Mouse (Mus musculus): ENCODE results near the gene Gm20388. TPM values are rescaled to one million over a fixed set of nuclear protein-coding genes. Genes with fewer than 3 reads are reported as not detected.
A peak's percentile ranks its signal among the peaks of the same experiment; 100 is the strongest.

Gene Gm20388
- polyA plus RNA-seq, 1 experiment from 2014 or later: 1.7 TPM

DNA sequence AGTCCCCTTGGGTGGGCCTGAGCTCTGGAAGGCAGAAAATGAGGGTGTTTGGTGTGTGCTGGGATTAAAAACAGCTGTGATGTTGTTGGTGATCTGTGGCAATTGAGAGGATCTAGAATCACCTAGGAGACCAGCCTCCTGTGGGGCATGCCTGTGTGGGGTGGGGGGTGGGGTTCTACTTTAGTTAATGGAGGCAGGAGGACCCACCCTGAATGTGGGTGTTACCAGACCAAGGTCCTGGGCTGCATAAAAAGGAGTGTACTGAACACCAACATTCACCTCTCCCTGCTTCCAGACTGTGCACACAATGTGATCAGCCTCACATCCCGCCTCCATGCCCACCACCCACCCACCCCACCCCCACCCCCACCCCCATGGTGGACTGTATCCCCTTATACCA is 518.5 kb downstream of the Gm20388 start:
- Histone ChIP-seq H3K27ac (0 out of 2 replicates have a peak overlapping the region, but pooled peaks have one; percentile 16), H3K27me3 (ENCODE audit: insufficient read depth, poor library complexity, severe bottlenecking) (peaks cover 19% of the 10 kb centered on the region), H3K4me3 (no peak overlapping the region), H3K4me1 (replicated peaks) (peaks cover 74% of the 10 kb centered on the region), H3K36me3 (0 out of 2 replicates have a peak, but pooled peaks cover 3% of the 10 kb centered on the region), H3K9me3 (peaks cover 6% of the 10 kb centered on the region)
- 100% methylated on average over 1 of the region's 1 CpGs for WGBS
- no peak for DNase-seq (ENCODE audit: low spot score)

DNA sequence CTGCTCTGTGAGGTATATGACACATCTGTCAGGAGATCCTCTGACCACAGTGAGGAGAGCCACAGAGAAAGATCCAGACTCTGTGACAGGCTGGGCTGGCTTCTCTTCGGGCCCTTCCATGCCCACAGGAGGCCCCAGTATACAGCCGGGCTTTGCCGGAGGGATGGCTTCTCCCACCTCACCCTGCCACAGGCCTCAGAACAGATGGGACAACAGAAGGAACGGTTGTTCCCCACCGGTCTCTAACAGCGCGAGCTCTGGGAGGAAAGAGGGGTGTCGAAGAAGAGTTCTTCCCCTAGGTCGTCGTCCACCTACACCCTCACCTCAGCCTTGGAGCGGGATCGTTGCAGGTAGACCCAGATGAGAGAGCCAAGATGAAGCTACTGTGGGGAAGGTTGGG is 520.4 kb downstream of the Gm20388 start:
- Histone ChIP-seq H3K27me3 (ENCODE audit: insufficient read depth, poor library complexity, severe bottlenecking) (peaks cover 17% of the 10 kb centered on the region), H3K4me1 (replicated peaks) (peaks cover 70% of the 10 kb centered on the region), H3K4me3 (no peak overlapping the region), H3K9me3 (peaks cover 6% of the 10 kb centered on the region), H3K36me3 (0 out of 2 replicates have a peak, but pooled peaks cover 3% of the 10 kb centered on the region), H3K27ac (peak overlapping the region; percentile 62)
- no peak for DNase-seq (ENCODE audit: low spot score)
- WGBS: 79% methylated on average over 12 of the region's 12 CpGs

DNA sequence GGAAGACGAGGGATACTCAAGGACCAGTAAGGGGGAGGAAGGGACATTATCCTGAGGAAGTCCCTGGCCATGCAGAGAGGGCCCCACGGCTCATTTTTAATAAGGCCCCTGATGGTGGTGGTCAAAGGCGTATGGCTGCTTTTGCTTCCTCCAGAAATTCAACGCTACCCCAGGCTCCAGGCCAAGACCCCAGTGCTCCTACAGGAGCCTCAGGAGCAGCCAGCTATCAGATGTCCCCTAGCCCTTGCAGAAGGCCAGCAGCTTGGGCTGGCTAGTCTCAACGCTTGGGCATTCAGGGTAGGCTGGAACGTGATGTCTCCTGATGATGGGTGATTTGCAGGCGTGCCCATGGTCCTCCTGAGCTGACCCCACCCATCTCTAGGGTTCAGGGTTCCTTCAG is 521.8 kb downstream of the Gm20388 start:
- 0 out of 2 replicates have a peak, but pooled peaks cover 3% of the 10 kb centered on the region for H3K36me3 ChIP-seq
- no peak for DNase-seq (ENCODE audit: low spot score)
- peaks cover 6% of the 10 kb centered on the region for H3K9me3 ChIP-seq
- peaks cover 24% of the 10 kb centered on the region for H3K27me3 ChIP-seq (ENCODE audit: insufficient read depth, poor library complexity, severe bottlenecking)
- 77% methylated on average over 7 of the region's 7 CpGs for WGBS
- peak overlapping the region; percentile 62 for H3K27ac ChIP-seq
- H3K4me3 ChIP-seq: no peak overlapping the region
- H3K4me1 ChIP-seq (replicated peaks): peaks cover 70% of the 10 kb centered on the region

DNA sequence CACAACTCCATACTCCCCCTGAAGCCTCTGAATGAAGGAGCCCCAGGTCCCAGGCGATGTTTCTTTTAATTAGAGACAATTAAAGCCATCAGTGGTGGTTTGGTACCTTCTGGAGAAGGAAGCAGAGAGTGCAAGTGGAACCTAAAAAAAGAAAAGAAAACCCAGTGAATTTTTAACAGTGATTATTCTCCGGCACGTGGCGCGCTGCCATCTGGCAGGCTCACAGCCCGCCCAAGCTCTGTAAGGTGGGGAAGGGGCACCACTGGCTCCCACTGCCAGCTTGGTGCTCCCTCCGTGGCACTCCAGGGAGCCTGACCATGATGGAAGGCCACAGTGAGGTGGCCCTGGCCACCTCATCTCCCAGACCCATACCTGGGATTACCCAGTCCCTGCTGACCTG is 522.5 kb downstream of the Gm20388 start:
- WGBS: 88% methylated on average over 7 of the region's 7 CpGs
- no peak for DNase-seq (ENCODE audit: low spot score)
- Histone ChIP-seq H3K36me3 (0 out of 2 replicates have a peak, but pooled peaks cover 3% of the 10 kb centered on the region), H3K27ac (no peak overlapping the region), H3K4me1 (replicated peaks) (peaks cover 70% of the 10 kb centered on the region), H3K9me3 (peaks cover 6% of the 10 kb centered on the region), H3K27me3 (ENCODE audit: insufficient read depth, poor library complexity, severe bottlenecking) (peaks cover 28% of the 10 kb centered on the region), H3K4me3 (no peak overlapping the region)

DNA sequence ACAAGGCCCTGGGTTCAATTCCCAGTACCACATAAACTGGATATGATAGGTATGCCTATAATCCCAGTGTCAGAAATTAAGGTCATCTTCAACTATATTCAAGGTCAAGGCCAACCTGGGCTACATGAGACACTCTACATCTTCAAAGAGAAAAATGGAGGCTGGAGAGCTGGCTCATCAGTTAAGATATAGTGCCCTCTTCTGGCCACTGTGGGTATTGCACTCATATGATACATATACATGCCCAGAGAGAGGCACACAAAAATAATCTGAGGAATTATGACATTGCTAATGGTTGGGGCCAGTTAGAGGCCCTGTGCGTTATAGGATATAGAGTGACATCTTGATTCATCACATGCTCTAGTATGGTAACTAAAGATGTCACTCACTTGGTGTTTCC is 523.1 kb downstream of the Gm20388 start:
- no peak for DNase-seq (ENCODE audit: low spot score)
- Histone ChIP-seq H3K27ac (no peak overlapping the region), H3K9me3 (peaks cover 6% of the 10 kb centered on the region), H3K27me3 (ENCODE audit: insufficient read depth, poor library complexity, severe bottlenecking) (peaks cover 33% of the 10 kb centered on the region), H3K4me3 (no peak overlapping the region), H3K4me1 (replicated peaks) (peaks cover 70% of the 10 kb centered on the region), H3K36me3 (0 out of 2 replicates have a peak, but pooled peaks cover 3% of the 10 kb centered on the region)
- WGBS: 96% methylated on average over 1 of the region's 1 CpGs

DNA sequence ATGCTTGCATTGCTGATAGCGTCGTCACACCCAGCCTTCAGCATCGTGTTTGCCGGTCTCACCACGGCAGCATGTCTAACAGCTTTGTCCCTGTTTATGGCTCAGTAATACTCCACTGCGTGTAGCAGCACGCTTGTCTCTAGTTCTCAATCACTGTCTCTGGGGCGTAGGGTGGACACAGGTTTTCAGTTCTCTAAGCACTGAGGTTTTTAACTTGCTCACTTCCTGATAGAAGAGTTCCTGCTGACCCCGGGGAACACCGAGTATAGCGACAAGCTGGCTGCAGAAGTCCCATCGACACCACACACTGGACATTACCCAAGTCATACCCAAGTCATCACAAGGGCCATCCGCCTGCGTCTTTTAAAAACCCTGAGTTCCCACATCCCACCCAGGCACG is 525.1 kb downstream of the Gm20388 start:
- peaks cover 49% of the 10 kb centered on the region for H3K27me3 ChIP-seq (ENCODE audit: insufficient read depth, poor library complexity, severe bottlenecking)
- 92% methylated on average over 15 of the region's 15 CpGs for WGBS
- H3K9me3 ChIP-seq: peaks cover 6% of the 10 kb centered on the region
- no peak for DNase-seq (ENCODE audit: low spot score)
- H3K27ac ChIP-seq: peak overlapping the region; percentile 46; the same call in 1 of the 2 replicates
- H3K4me3 ChIP-seq: no peak overlapping the region
- 0 out of 2 replicates have a peak, but pooled peaks cover 3% of the 10 kb centered on the region for H3K36me3 ChIP-seq
- H3K4me1 ChIP-seq (replicated peaks): peaks cover 80% of the 10 kb centered on the region

DNA sequence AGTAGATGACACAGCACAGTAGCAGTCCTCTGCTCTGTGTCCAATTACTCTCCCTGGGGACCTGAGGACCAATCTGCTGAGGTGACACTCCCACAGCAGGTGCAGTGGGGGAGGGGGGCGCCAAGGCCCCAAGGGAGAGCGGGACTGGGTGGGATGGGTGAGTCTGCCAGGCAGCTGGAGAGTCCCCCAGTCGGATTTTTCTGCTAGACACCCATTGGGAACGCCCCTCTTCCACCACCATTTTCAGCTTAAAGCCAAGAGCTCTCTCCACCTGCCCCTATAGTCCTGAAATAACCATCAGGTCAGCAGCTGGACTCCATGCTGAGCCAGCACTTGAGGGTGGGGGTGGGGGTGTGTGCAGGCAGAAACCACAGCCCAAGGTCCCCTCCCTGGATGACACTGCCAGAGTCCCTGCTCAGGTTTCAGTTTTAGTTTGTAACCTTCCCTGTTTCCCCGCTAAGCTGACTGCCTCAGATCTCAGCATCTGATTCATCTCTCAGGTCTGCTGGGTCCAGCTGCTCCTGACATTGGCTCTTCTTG is 525.9 kb downstream of the Gm20388 start:
- Histone ChIP-seq H3K27me3 (ENCODE audit: insufficient read depth, poor library complexity, severe bottlenecking) (peaks cover 52% of the 10 kb centered on the region), H3K9me3 (peaks cover 6% of the 10 kb centered on the region), H3K27ac (peak overlapping the region; percentile 46), H3K36me3 (0 out of 2 replicates have a peak, but pooled peaks cover 3% of the 10 kb centered on the region), H3K4me3 (no peak overlapping the region), H3K4me1 (replicated peaks) (peaks cover 82% of the 10 kb centered on the region)
- WGBS: 45% methylated on average over 5 of the region's 5 CpGs
- DNase-seq (ENCODE audit: low spot score): no peak

DNA sequence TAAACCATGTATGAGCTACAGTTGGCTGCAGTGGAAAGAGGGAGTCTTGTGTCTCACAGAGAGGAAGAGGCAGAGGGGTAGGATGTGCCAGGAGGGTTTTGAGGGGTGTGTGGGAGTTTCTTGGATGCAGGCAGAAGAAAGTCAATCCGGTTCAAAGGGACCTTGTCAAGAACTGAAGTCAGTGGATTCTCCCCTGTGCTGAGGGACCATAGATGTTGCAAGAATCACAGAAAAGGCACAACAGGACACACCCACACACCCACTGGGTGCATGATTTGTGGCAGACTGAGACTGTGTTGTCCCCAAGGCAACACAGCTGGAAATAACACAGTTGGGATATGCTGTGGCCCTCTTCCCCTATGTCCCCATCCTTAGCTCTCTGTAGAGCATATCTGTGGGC is 526.6 kb downstream of the Gm20388 start:
- H3K4me3 ChIP-seq: no peak overlapping the region
- peaks cover 6% of the 10 kb centered on the region for H3K9me3 ChIP-seq
- H3K27ac ChIP-seq: peak overlapping the region; percentile 41
- peaks cover 86% of the 10 kb centered on the region for H3K4me1 ChIP-seq (replicated peaks)
- H3K36me3 ChIP-seq: 0 out of 2 replicates have a peak, but pooled peaks cover 3% of the 10 kb centered on the region
- peaks cover 59% of the 10 kb centered on the region for H3K27me3 ChIP-seq (ENCODE audit: insufficient read depth, poor library complexity, severe bottlenecking)
- no peak for DNase-seq (ENCODE audit: low spot score)
- WGBS: 71% methylated on average over 1 of the region's 1 CpGs

DNA sequence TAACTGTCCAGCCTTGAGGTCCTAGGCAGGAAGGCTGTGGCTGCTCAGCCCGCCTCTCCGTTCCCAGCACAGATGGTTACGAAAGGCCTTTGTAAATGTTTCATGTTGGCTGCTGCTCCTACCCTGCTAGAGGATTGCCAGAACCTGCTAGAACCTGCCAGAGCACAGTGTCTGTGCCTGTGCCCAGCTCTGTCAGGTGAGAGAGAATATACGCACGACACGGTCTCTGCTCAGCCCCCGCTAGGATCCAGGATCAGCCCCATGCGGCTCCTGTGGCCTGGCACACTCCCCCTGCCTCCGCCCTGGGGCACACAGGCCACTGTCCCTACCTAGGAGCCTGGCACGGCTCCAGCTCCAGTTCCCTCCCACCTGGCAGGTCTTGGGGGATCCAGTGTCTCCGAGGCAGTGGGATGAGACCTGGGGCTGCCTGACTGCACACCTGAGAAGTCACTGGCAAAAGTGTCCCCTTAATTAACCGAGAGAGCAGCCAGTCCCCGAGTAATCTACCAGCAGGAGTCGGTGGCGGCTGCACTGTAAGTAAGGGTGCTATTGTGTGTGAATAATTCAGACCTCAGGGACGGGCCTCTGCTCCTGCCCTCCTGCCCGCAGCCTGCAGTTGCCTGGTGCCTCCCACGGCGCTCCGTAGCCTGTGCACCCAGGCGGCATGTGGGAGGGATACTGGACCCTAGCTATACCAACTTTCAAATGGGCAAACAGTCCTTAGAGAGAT is 527.2 kb downstream of the Gm20388 start:
- DNase-seq (ENCODE audit: low spot score): no peak
- H3K27ac ChIP-seq: peak overlapping the region; percentile 41
- H3K4me1 ChIP-seq (replicated peaks): peaks cover 86% of the 10 kb centered on the region
- 0 out of 2 replicates have a peak, but pooled peaks cover 3% of the 10 kb centered on the region for H3K36me3 ChIP-seq
- WGBS: 68% methylated on average over 21 of the region's 21 CpGs
- peaks cover 65% of the 10 kb centered on the region for H3K27me3 ChIP-seq (ENCODE audit: insufficient read depth, poor library complexity, severe bottlenecking)
- peaks cover 6% of the 10 kb centered on the region for H3K9me3 ChIP-seq
- H3K4me3 ChIP-seq: no peak overlapping the region

DNA sequence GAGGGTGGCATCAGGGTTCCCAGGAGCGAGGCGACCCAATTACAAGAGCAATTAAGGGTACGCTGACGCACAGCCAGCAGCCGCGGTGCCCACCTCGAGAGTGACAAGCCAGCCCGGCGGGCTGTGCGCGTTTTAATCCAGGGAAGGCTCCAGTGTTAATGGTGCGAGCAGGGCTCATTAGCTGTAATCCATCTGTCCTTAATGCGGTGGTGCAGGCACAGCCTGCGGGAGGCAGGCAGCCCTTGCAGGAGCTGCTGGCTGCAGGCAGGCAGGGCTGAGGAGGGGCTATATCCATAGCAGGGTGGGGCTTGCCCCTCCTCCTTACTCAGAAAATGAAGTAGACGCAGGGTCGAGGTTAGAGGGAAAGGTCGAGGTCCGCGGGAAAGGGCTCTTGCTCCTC is 528.7 kb downstream of the Gm20388 start:
- peak; percentile 54 for DNase-seq (ENCODE audit: low spot score)
- H3K4me3 ChIP-seq: peak overlapping the region; percentile 26; the same call in 1 of the 2 replicates

DNA sequence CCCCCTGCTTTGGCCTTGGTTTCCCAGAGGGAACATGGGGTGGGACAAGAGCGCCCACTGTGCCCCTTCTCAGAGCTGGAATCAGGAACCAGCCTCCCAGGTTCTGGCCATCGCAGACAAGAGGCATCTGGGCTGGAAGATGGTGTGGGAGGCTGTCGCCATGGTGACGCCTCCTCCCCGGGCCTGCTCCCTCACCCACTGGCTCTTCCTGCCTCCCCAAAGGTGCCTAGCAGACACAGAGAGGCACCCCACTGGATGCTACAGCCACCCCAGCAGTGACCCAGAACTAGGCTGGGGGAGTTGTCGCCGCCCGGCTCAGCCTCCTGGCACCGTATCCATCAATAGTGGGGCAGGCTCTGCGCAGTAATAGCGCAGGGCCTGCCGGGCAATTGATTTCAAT is 530.1 kb downstream of the Gm20388 start:
- 67% methylated on average over 12 of the region's 12 CpGs for WGBS
- H3K27me3 ChIP-seq (ENCODE audit: insufficient read depth, poor library complexity, severe bottlenecking): peaks cover 68% of the 10 kb centered on the region
- no peak overlapping the region for H3K4me3 ChIP-seq
- no peaks in the 10 kb centered on the region for H3K9me3 ChIP-seq
- peaks cover 89% of the 10 kb centered on the region for H3K4me1 ChIP-seq (replicated peaks)
- no peaks in the 10 kb centered on the region for H3K36me3 ChIP-seq
- no peak for DNase-seq (ENCODE audit: low spot score)
- H3K27ac ChIP-seq: peak overlapping the region; percentile 19

More for the DNA sequence above, 528.7 kb downstream of the Gm20388 start:
- 7% methylated on average over 19 of the region's 19 CpGs for WGBS
- Histone ChIP-seq H3K27ac (peak overlapping the region; percentile 79), H3K4me1 (replicated peaks) (peaks cover 86% of the 10 kb centered on the region), H3K9me3 (no peaks in the 10 kb centered on the region), H3K27me3 (ENCODE audit: insufficient read depth, poor library complexity, severe bottlenecking) (peaks cover 68% of the 10 kb centered on the region), H3K36me3 (no peaks in the 10 kb centered on the region)

DNA sequence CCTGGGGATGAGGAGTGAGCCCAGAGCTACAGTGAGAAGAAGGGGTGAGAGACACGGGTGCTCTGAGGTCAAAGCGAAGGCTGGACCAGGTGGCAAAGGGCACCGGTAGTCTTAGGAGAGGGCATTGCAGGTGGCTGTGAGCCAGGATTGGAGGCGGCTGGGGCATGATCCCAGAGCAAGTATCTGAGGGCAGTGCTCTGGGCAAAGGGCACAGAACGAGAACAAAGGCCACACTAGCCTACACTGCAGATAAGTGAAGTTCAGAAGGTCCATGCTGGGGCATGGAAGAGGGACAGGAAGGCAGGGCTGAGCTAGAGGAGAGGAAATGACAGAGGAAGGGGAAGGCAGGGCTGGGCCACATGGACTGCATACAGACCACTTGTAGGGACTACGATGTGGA is 531.0 kb downstream of the Gm20388 start:
- H3K4me1 ChIP-seq (replicated peaks): peaks cover 85% of the 10 kb centered on the region
- H3K4me3 ChIP-seq: no peak overlapping the region
- H3K9me3 ChIP-seq: no peaks in the 10 kb centered on the region
- 81% methylated on average over 6 of the region's 6 CpGs for WGBS
- no peaks in the 10 kb centered on the region for H3K36me3 ChIP-seq
- H3K27me3 ChIP-seq (ENCODE audit: insufficient read depth, poor library complexity, severe bottlenecking): peaks cover 61% of the 10 kb centered on the region
- DNase-seq (ENCODE audit: low spot score): no peak
- H3K27ac ChIP-seq: peak overlapping the region; percentile 19

Measured in hindbrain, embryonic 10.5 days (tissue).